17 mouse cellular contexts compared by ENCODE assay signal in genomic region chr15:25270349-25270748, GRCm38 (mm10).
DNase-seq lines count a peak whose midpoint lies in the region; ATAC-seq and TF ChIP-seq lines count a peak whose summit lies in the region.
"Had no signal": no experiment of that assay in that cellular context is flagged by ENCODE, and none has a peak within 500 bp of the region (broad histone marks: within the 10 kb centered on the region; RNA-seq: fewer than 3 reads in every experiment).

No protein-coding gene starts in this region.

- 0 out of 2 replicates have a peak, but pooled peaks have one; percentile 32 for ATAC-seq in forebrain, postnatal 0 days
- no peak for ATAC-seq in forebrain, embryonic 15.5 days (replicated peaks)
- ATAC-seq in intestine, embryonic 14.5 days (replicated peaks; ENCODE audit: low FRiP score, low TSS enrichment, low read depth): no peak
- ATAC-seq in intestine, embryonic 15.5 days: no peak
- ATAC-seq: midbrain, embryonic 15.5 days had no signal

- no peak for TF ChIP-seq POLR2A in thymus, adult 2 months (IDR thresholded peaks at IDR 0.05; ENCODE audit: control insufficient read depth, extremely low read depth, insufficient read depth, low read length, poor library complexity)

- H3K9ac ChIP-seq in forebrain, postnatal 0 days: no peak overlapping the region
- H3K9ac ChIP-seq in forebrain, embryonic 15.5 days (replicated peaks): no peak overlapping the region
- no peak overlapping the region for H3K9ac ChIP-seq in intestine, embryonic 14.5 days (ENCODE audit: low read length)
- H3K9ac ChIP-seq in intestine, embryonic 15.5 days: no peak overlapping the region
- H3K9ac ChIP-seq: forebrain, embryonic 12.5 days; liver, embryonic 13.5 days; midbrain, embryonic 15.5 days; neural tube, embryonic 12.5 days had no signal

- H3K36me3 ChIP-seq in forebrain, postnatal 0 days (ENCODE audit: insufficient read depth): no peaks in the 10 kb centered on the region
- no peaks in the 10 kb centered on the region for H3K36me3 ChIP-seq in forebrain, embryonic 15.5 days
- H3K36me3 ChIP-seq in intestine, embryonic 14.5 days (ENCODE audit: control insufficient read depth, insufficient read depth, low read length): no peaks in the 10 kb centered on the region
- H3K36me3 ChIP-seq in intestine, embryonic 15.5 days: no peaks in the 10 kb centered on the region
- H3K36me3 ChIP-seq in thymus, adult 2 months (ENCODE audit: control insufficient read depth, insufficient read depth, low read length): no peaks in the 10 kb centered on the region
- H3K36me3 ChIP-seq: forebrain, embryonic 12.5 days; liver, embryonic 13.5 days; midbrain, embryonic 15.5 days; neural tube, embryonic 12.5 days had no signal

- H3K9me3 ChIP-seq in forebrain, postnatal 0 days (ENCODE audit: low read length): no peaks in the 10 kb centered on the region
- H3K9me3 ChIP-seq in forebrain, embryonic 15.5 days: no peaks in the 10 kb centered on the region
- H3K9me3 ChIP-seq in intestine, embryonic 14.5 days (ENCODE audit: control insufficient read depth, low read length): no peaks in the 10 kb centered on the region
- H3K9me3 ChIP-seq in intestine, embryonic 15.5 days: no peaks in the 10 kb centered on the region
- H3K9me3 ChIP-seq: forebrain, embryonic 12.5 days; liver, embryonic 13.5 days; midbrain, embryonic 15.5 days; neural tube, embryonic 12.5 days had no signal

- no peak overlapping the region for H3K4me3 ChIP-seq in forebrain, postnatal 0 days (ENCODE audit: low read depth, low read length)
- no peak overlapping the region for H3K4me3 ChIP-seq in forebrain, embryonic 15.5 days
- no peak overlapping the region for H3K4me3 ChIP-seq in intestine, embryonic 14.5 days (ENCODE audit: low read depth, low read length)
- no peak overlapping the region for H3K4me3 ChIP-seq in intestine, embryonic 15.5 days (replicated peaks)
- H3K4me3 ChIP-seq in thymus, adult 2 months (ENCODE audit: control insufficient read depth, insufficient read depth, low read length): no peak overlapping the region
- H3K4me3 ChIP-seq: forebrain, embryonic 12.5 days; liver, embryonic 13.5 days; midbrain, embryonic 15.5 days; neural tube, embryonic 12.5 days had no signal

- H3K27me3 ChIP-seq in forebrain, postnatal 0 days (ENCODE audit: insufficient read depth, low read length): no peaks in the 10 kb centered on the region
- no peaks in the 10 kb centered on the region for H3K27me3 ChIP-seq in forebrain, embryonic 15.5 days
- no peaks in the 10 kb centered on the region for H3K27me3 ChIP-seq in intestine, embryonic 14.5 days (replicated peaks; ENCODE audit: control insufficient read depth, insufficient read depth, low read length)
- no peaks in the 10 kb centered on the region for H3K27me3 ChIP-seq in intestine, embryonic 15.5 days (replicated peaks)
- H3K27me3 ChIP-seq in thymus, adult 2 months (ENCODE audit: control insufficient read depth, insufficient read depth, low read length): no peaks in the 10 kb centered on the region
- H3K27me3 ChIP-seq: forebrain, embryonic 12.5 days; liver, embryonic 13.5 days; midbrain, embryonic 15.5 days; neural tube, embryonic 12.5 days had no signal

- H3K4me2 ChIP-seq in forebrain, postnatal 0 days (ENCODE audit: low read depth): no peak overlapping the region
- H3K4me2 ChIP-seq in forebrain, embryonic 15.5 days (replicated peaks): no peak overlapping the region
- H3K4me2 ChIP-seq in intestine, embryonic 14.5 days (ENCODE audit: low read length): 0 out of 2 replicates have a peak overlapping the region, but pooled peaks have one; percentile 8
- no peak overlapping the region for H3K4me2 ChIP-seq in intestine, embryonic 15.5 days (replicated peaks)
- H3K4me2 ChIP-seq: forebrain, embryonic 12.5 days; liver, embryonic 13.5 days; midbrain, embryonic 15.5 days; neural tube, embryonic 12.5 days had no signal

- no peak for DNase-seq in forebrain, postnatal 0 days
- no peak for DNase-seq in intestine, embryonic 14.5 days (ENCODE audit: low spot score)
- peak; percentile 21 for DNase-seq in thymus, postnatal 4 days
- DNase-seq in thymus, adult 2 months: no peak
- no peak for DNase-seq in liver
- no peak for DNase-seq in adrenal gland, postnatal 4 days (ENCODE audit: low spot score in 2 of 2)
- DNase-seq: adrenal gland, adult 8-10 months; cerebellum, adult 9-10 months; heart, postnatal 14 days; kidney, postnatal 14 days; liver, embryonic 13.5 days; retina, postnatal 1 day had no signal

- WGBS in forebrain, postnatal 0 days: 70% methylated on average over 10 of the region's 10 CpGs
- WGBS in forebrain, embryonic 15.5 days: 74% methylated on average over 10 of the region's 10 CpGs
- 49% methylated on average over 10 of the region's 10 CpGs for WGBS in intestine, embryonic 14.5 days
- WGBS in intestine, embryonic 15.5 days: 64% methylated on average over 10 of the region's 10 CpGs
- WGBS in thymus, adult 2 months: 90% methylated on average over 10 of the region's 10 CpGs

- H3K27ac ChIP-seq in forebrain, postnatal 0 days (ENCODE audit: low read depth, low read length): no peak overlapping the region
- no peak overlapping the region for H3K27ac ChIP-seq in forebrain, embryonic 15.5 days (replicated peaks)
- no peak overlapping the region for H3K27ac ChIP-seq in intestine, embryonic 14.5 days (ENCODE audit: low read depth)
- no peak overlapping the region for H3K27ac ChIP-seq in intestine, embryonic 15.5 days
- H3K27ac ChIP-seq in thymus, adult 2 months (ENCODE audit: control insufficient read depth, insufficient read depth, low read length): no peak overlapping the region
- H3K27ac ChIP-seq: forebrain, embryonic 12.5 days; liver, embryonic 13.5 days; midbrain, embryonic 15.5 days; neural tube, embryonic 12.5 days had no signal

- H3K4me1 ChIP-seq in forebrain, postnatal 0 days (ENCODE audit: insufficient read depth): no peaks in the 10 kb centered on the region
- H3K4me1 ChIP-seq in forebrain, embryonic 15.5 days: no peaks in the 10 kb centered on the region
- H3K4me1 ChIP-seq in intestine, embryonic 14.5 days (replicated peaks; ENCODE audit: control insufficient read depth, insufficient read depth, low read length): peaks cover 6% of the 10 kb centered on the region
- H3K4me1 ChIP-seq in intestine, embryonic 15.5 days (replicated peaks): no peaks in the 10 kb centered on the region
- H3K4me1 ChIP-seq in thymus, adult 2 months (replicated peaks; ENCODE audit: control insufficient read depth, insufficient read depth, low read length): peaks cover 11% of the 10 kb centered on the region
- H3K4me1 ChIP-seq: neural tube, embryonic 12.5 days had no signal

- TF ChIP-seq CTCF in forebrain, postnatal 0 days (IDR thresholded peaks at IDR 0.05; ENCODE audit: low read depth): no peak
- TF ChIP-seq CTCF in thymus, adult 2 months (IDR thresholded peaks at IDR 0.05; ENCODE audit: borderline replicate concordance, control insufficient read depth, extremely low read depth, insufficient read depth, low read length, poor library complexity): no peak
